Mouse (Mus musculus) brown adipose tissue, adult 24 weeks (tissue): Measurements from ENCODE around the gene Krtap19-4. TPM values are rescaled to one million over a fixed set of nuclear protein-coding genes. Genes with fewer than 3 reads are reported as not detected.

Experiments used
- H3K27ac ChIP-seq: fragments of 200-500 bp; replicated peaks from 2 replicates; pipeline ENCODE4 v1.5.1; 2012; ENCODE audit warnings: low read depth, mild to moderate bottlenecking, low read length
- H3K4me1 ChIP-seq: fragments of 200-500 bp; 2 replicates; pipeline ENCODE4 v1.6.1; 2012; ENCODE audit warnings: low read length, mixed read lengths; ENCODE audit not compliant: control insufficient read depth, insufficient read depth, insufficient read length
- H3K4me3 ChIP-seq: fragments of 200-500 bp; 2 replicates; pipeline ENCODE4 v1.5.1; 2012; ENCODE audit warnings: low read depth, mild to moderate bottlenecking, low read length, moderate library complexity; ENCODE audit not compliant: insufficient read depth
- polyA plus RNA-seq: library from polyadenylated mRNA; stranded (reverse); fragments of >200 nt; gene quantifications from 2 replicates; pipeline ENCODE4 v1.2.4, GENCODE M21; 2012; ENCODE audit not compliant: missing spikeins, insufficient read depth, insufficient read length

The Krtap19-4 gene
- not detected in 2 replicates for polyA plus RNA-seq

DNA sequence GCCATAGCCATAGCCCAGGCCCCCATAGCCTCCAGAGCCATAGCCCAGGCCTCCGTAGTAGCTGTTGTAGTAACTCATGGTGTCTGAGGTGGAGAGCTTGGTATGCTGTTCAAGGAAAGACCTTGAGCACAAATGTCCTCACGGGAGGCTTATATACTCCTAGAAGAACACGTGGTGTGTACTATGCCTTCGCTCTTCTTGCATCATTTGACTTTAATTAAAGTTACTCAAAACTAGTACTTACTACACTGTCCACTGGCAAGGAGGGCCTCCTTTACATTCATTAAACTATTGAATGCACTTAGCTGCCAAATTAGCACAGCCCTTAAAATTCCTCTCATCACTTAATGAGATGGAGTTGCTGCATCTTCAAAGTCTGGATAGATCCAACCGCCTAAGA, at the start of gene Krtap19-4:
TSS of gene Krtap19-4 (minus strand) at position 101 of the 400 bp plus-strand sequence.
- Histone ChIP-seq H3K4me1 (no peaks in the 10 kb centered on the region), H3K27ac (no peak within 1 kb of the TSS), H3K4me3 (no peak within 1 kb of the TSS)

DNA sequence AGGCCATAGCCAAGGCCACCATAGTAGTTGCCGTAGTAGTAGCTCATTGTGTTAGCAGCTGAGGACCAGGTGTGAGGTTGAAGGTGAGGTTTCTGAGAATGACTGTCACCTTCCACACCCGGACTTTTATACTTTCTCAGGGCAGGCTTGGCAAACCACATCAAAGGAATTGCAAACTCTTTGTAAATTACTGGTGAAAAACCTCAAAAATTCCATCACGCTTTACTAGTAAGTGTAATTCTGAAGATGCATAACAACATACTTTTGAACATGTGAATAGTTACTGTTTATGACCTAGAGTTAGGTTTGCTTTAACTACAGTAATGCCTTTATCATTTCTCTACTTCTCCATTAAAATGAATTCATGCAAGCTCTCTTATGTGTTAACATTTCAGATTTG, 47.3 kb upstream of the Krtap19-4 start, which contains the start of gene Krtap19-9b:
TSS of gene Krtap19-9b (minus strand) at position 101 of the 400 bp plus-strand sequence.
- Histone ChIP-seq H3K27ac (no peak within 1 kb of the TSS), H3K4me1 (no peaks in the 10 kb centered on the region), H3K4me3 (no peak within 1 kb of the TSS)

- Histone ChIP-seq H3K4me1 (no peaks in the 10 kb centered on the region), H3K4me3 (no peak within 1 kb of the TSS), H3K27ac (no peak within 1 kb of the TSS)
These were observed 11.5 kb upstream of the Krtap19-4 start, which contains the start of gene Krtap19-5 for GRCm38 (mm10) chr16:88896357-88896756. Krtap19-5 (minus strand) TSS chr16:88896457.

- no peak overlapping the region for H3K27ac ChIP-seq
- no peak overlapping the region for H3K4me3 ChIP-seq
- H3K4me1 ChIP-seq = no peaks in the 10 kb centered on the region
These were observed 2.0 kb upstream of the Krtap19-4 start for GRCm38 (mm10) chr16:88886870-88887269.

DNA sequence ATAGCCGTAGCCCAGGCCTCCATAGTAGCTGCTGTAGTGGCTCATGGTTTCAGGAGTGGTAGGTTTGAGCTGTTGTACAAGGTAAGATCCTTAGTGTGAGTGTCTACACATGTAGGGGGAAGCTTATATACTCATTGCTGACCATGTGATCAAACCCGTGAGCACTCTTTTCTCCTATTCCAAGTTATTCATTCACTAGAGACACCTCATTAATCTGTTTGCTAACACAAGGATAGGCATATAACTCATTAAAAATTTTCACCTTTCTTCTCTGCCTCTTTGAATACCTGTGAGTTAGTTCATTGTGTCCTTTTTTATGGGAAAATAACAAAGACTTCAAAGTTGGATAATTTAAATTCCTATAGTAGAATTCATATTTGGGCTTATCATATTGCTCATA, 7.0 kb downstream of the Krtap19-4 start, which contains the start of gene Krtap19-3:
TSS of gene Krtap19-3 (minus strand) at position 101 of the 400 bp plus-strand sequence.
- no peak within 1 kb of the TSS for H3K4me3 ChIP-seq
- no peaks in the 10 kb centered on the region for H3K4me1 ChIP-seq
- no peak within 1 kb of the TSS for H3K27ac ChIP-seq

- no peak within 1 kb of the TSS for H3K4me3 ChIP-seq
- H3K4me1 ChIP-seq = no peaks in the 10 kb centered on the region
- no peak within 1 kb of the TSS for H3K27ac ChIP-seq
These were observed 10.7 kb downstream of the Krtap19-4 start, which contains the start of gene Krtap19-2 for GRCm38 (mm10) chr16:88874169-88874568. Krtap19-2 (minus strand) TSS chr16:88874269.

GRCm38 (mm10) chr16:88869311-88869710, 15.6 kb downstream of the Krtap19-4 start, which contains the start of gene Krtap19-1:
Krtap19-1 (minus strand) TSS chr16:88869411.
- Histone ChIP-seq H3K4me1 (no peaks in the 10 kb centered on the region), H3K4me3 (no peak within 1 kb of the TSS), H3K27ac (no peak within 1 kb of the TSS)

DNA sequence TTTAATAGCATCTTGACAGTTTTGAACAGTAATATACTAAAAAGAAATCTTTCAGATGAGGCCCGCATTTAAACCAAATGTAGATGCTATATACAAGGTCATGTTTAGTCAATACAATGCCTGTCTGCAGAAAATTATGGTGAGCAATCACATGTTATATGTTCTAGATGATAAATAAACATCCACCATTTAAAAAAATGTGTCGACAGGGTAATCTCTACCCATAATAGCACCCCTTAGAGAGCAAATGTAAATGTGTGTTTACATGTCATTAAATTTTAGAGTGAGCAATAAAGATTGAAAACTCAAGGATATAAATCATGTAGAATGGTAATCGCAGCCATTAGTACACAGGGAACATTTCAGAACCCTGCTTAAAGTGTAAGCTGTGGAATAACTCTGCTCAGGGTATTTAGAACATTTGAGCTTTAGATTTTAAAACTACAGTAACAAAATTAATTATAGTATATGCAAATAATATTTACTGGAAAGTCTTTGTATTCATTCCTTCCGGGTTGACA, 19.9 kb downstream of the Krtap19-4 start:
- H3K27ac ChIP-seq = no peak overlapping the region
- H3K4me3 ChIP-seq = no peak overlapping the region
- H3K4me1 ChIP-seq = no peaks in the 10 kb centered on the region

- H3K4me3 ChIP-seq = no peak overlapping the region
These were observed 33.4 kb downstream of the Krtap19-4 start for GRCm38 (mm10) chr16:88851450-88851849.

GRCm38 (mm10) chr16:88848558-88848957, 36.3 kb downstream of the Krtap19-4 start:
- H3K4me3 ChIP-seq = no peak overlapping the region

More at GRCm38 (mm10) chr16:88851450-88851849, 33.4 kb downstream of the Krtap19-4 start:
- Histone ChIP-seq H3K4me1 (no peaks in the 10 kb centered on the region), H3K27ac (no peak overlapping the region)

DNA sequence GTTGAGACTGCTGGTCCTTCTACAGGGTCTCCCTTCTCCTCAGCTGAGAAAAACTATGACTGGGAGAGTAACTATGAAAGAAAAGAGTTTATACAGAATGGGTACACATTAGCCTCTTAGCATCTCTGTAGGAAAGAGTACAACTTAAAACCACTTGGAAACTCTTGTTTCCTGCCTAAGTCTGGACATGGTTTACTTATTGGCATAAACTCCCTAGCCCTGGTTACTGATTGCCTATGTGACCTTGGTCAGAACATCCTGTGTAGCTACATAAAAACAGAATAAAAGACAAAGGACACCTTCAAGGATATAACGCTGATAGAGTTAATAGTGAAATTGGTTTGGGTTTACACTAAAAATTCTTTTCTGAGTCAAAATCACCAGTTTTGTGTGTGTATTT, 37.5 kb downstream of the Krtap19-4 start:
- no peaks in the 10 kb centered on the region for H3K4me1 ChIP-seq
- no peak overlapping the region for H3K27ac ChIP-seq
- no peak overlapping the region for H3K4me3 ChIP-seq

More at GRCm38 (mm10) chr16:88848558-88848957, 36.3 kb downstream of the Krtap19-4 start:
- no peaks in the 10 kb centered on the region for H3K4me1 ChIP-seq
- H3K27ac ChIP-seq = no peak overlapping the region

Other genes with a start within 250 kb of the Krtap19-4 start
- not detected in 2 replicates for gene Krtap26-1, start 237.3 kb downstream of the Krtap19-4 start, polyA plus RNA-seq
- gene Krtap27-1, start 213.4 kb downstream of the Krtap19-4 start, polyA plus RNA-seq = not detected in 2 replicates
- not detected in 2 replicates for gene 2310061N02Rik, start 177.1 kb downstream of the Krtap19-4 start, polyA plus RNA-seq
- gene Krtap13-1, start 156.2 kb downstream of the Krtap19-4 start, polyA plus RNA-seq = not detected in 2 replicates
- gene Krtap13, start 133.5 kb downstream of the Krtap19-4 start, polyA plus RNA-seq = not detected in 2 replicates
- not detected in 2 replicates for gene 2310034C09Rik, start 126.2 kb downstream of the Krtap19-4 start, polyA plus RNA-seq
- gene 2310057N15Rik, start 110.9 kb downstream of the Krtap19-4 start, polyA plus RNA-seq = not detected in 2 replicates
- not detected in 2 replicates for gene Gm5965, start 107.2 kb downstream of the Krtap19-4 start, polyA plus RNA-seq
- gene Gm20741, start 72.9 kb downstream of the Krtap19-4 start, polyA plus RNA-seq = not detected in 2 replicates
- gene Krtap15, start 64.9 kb downstream of the Krtap19-4 start, polyA plus RNA-seq = not detected in 2 replicates
- not detected in 2 replicates for gene Krtap14, start 58.9 kb downstream of the Krtap19-4 start, polyA plus RNA-seq
- gene Krtap19-1, start 15.7 kb downstream of the Krtap19-4 start, polyA plus RNA-seq = not detected in 2 replicates
- gene Krtap19-2, start 10.8 kb downstream of the Krtap19-4 start, polyA plus RNA-seq = not detected in 2 replicates
- gene Krtap19-3, start 7.1 kb downstream of the Krtap19-4 start, polyA plus RNA-seq = not detected in 2 replicates
- not detected in 2 replicates for gene Krtap19-5, start 11.4 kb upstream of the Krtap19-4 start, polyA plus RNA-seq
- not detected in 2 replicates for gene Krtap19-9b, start 47.2 kb upstream of the Krtap19-4 start, polyA plus RNA-seq
- not detected in 2 replicates for gene Krtap16-3, start 77.8 kb upstream of the Krtap19-4 start, polyA plus RNA-seq
- gene Krtap22-2, start 125.7 kb upstream of the Krtap19-4 start, polyA plus RNA-seq = not detected in 2 replicates
- not detected in 2 replicates for gene Gm10229, start 130.2 kb upstream of the Krtap19-4 start, polyA plus RNA-seq
- not detected in 2 replicates for gene Krtap6-1, start 146.6 kb upstream of the Krtap19-4 start, polyA plus RNA-seq
- not detected in 2 replicates for gene Gm10228, start 156.4 kb upstream of the Krtap19-4 start, polyA plus RNA-seq
- not detected in 2 replicates for gene Krtap6-5, start 162.8 kb upstream of the Krtap19-4 start, polyA plus RNA-seq
- not detected in 2 replicates for gene 1110025L11Rik, start 178.9 kb upstream of the Krtap19-4 start, polyA plus RNA-seq
- gene Krtap6-3, start 198.9 kb upstream of the Krtap19-4 start, polyA plus RNA-seq = not detected in 2 replicates